Mouse (Mus musculus): ENCODE results near the gene Ahrr. TPM values are rescaled to one million over a fixed set of nuclear protein-coding genes. Genes with fewer than 3 reads are reported as not detected.

Ahrr gene
- 0.21 and 0.37 TPM in 2 replicates for polyA plus RNA-seq (2015; fragmentation: Nextera tagmentation; extraction: Ambion mirVana)

GRCm38 (mm10) chr13:74292167-74292566 is at the start of gene Ahrr:
Gene Ahrr, minus strand, starts transcription at chr13:74292331.
- ATAC-seq = peak; percentile 70
- no peak for TF ChIP-seq EP300 (IDR thresholded peaks at IDR 0.05)
- peak; percentile 70 for TF ChIP-seq CTCF (IDR thresholded peaks at IDR 0.05)
- WGBS = under 1% methylated on average over 27 of the region's 27 CpGs

GRCm38 (mm10) chr13:74341036-74341435 is 48.9 kb upstream of the Ahrr start:
- Histone ChIP-seq H3K27me3 (replicated peaks; ENCODE audit: insufficient read depth, low read length) (no peaks in the 10 kb centered on the region), H3K4me3 (ENCODE audit: low read depth, low read length) (no peak overlapping the region), H3K27ac (ENCODE audit: low read length) (no peak overlapping the region), H3K4me2 (replicated peaks; ENCODE audit: low read depth, low read length) (no peak overlapping the region), H3K9me3 (ENCODE audit: low read length) (no peaks in the 10 kb centered on the region), H3K4me1 (ENCODE audit: insufficient read depth, low read depth, low read length) (no peaks in the 10 kb centered on the region), H3K9ac (replicated peaks; ENCODE audit: low read depth) (no peak overlapping the region), H3K36me3 (ENCODE audit: insufficient read depth, low read length) (peaks cover 39% of the 10 kb centered on the region)
- DNase-seq (ENCODE audit: low spot score) (peak; percentile 75), ATAC-seq (peak; percentile 62)
- TF ChIP-seq CTCF (IDR thresholded peaks at IDR 0.05) (peak; percentile 80), EP300 (IDR thresholded peaks at IDR 0.05) (no peak)
- 49% methylated on average over 3 of the region's 3 CpGs for WGBS

More at GRCm38 (mm10) chr13:74292167-74292566, at the start of gene Ahrr:
- no peaks in the 10 kb centered on the region for H3K9me3 ChIP-seq (ENCODE audit: low read length)
- peak; percentile 61 for DNase-seq (ENCODE audit: low spot score)
- H3K4me2 ChIP-seq (replicated peaks; ENCODE audit: low read depth, low read length) = peak within 1 kb of the TSS; percentile 35
- no peaks in the 10 kb centered on the region for H3K27me3 ChIP-seq (replicated peaks; ENCODE audit: insufficient read depth, low read length)
- H3K9ac ChIP-seq (replicated peaks; ENCODE audit: low read depth) = no peak within 1 kb of the TSS
- no peak within 1 kb of the TSS for H3K4me3 ChIP-seq (ENCODE audit: low read depth, low read length)
- no peak within 1 kb of the TSS for H3K27ac ChIP-seq (ENCODE audit: low read length)
- H3K4me1 ChIP-seq (ENCODE audit: insufficient read depth, low read depth, low read length) = no peaks in the 10 kb centered on the region
- no peaks in the 10 kb centered on the region for H3K36me3 ChIP-seq (ENCODE audit: insufficient read depth, low read length)

GRCm38 (mm10) chr13:74329321-74329720 is 37.2 kb upstream of the Ahrr start:
- Histone ChIP-seq H3K9ac (replicated peaks; ENCODE audit: low read depth) (no peak overlapping the region), H3K4me3 (ENCODE audit: low read depth, low read length) (no peak overlapping the region), H3K9me3 (ENCODE audit: low read length) (no peaks in the 10 kb centered on the region), H3K27me3 (replicated peaks; ENCODE audit: insufficient read depth, low read length) (no peaks in the 10 kb centered on the region), H3K36me3 (ENCODE audit: insufficient read depth, low read length) (peaks cover 38% of the 10 kb centered on the region; the same call in 1 of the 2 replicates), H3K4me1 (ENCODE audit: insufficient read depth, low read depth, low read length) (no peaks in the 10 kb centered on the region), H3K27ac (ENCODE audit: low read length) (no peak overlapping the region), H3K4me2 (replicated peaks; ENCODE audit: low read depth, low read length) (no peak overlapping the region)
- ATAC-seq = no peak
- TF ChIP-seq CTCF (IDR thresholded peaks at IDR 0.05) = no peak
- TF ChIP-seq EP300 (IDR thresholded peaks at IDR 0.05) = no peak
- no peak for DNase-seq (ENCODE audit: low spot score)

- H3K4me3 ChIP-seq (ENCODE audit: low read depth, low read length) = peak within 1 kb of the TSS; percentile 81
- H3K27ac ChIP-seq (ENCODE audit: low read length) = peak within 1 kb of the TSS; percentile 91
- no peaks in the 10 kb centered on the region for H3K9me3 ChIP-seq (ENCODE audit: low read length)
- TF ChIP-seq EP300 (IDR thresholded peaks at IDR 0.05) (0 out of 2 replicates have a peak, but pooled peaks have one; percentile 12), CTCF (IDR thresholded peaks at IDR 0.05) (no peak)
- H3K4me2 ChIP-seq (replicated peaks; ENCODE audit: low read depth, low read length) = peak within 1 kb of the TSS; percentile 76
- H3K36me3 ChIP-seq (ENCODE audit: insufficient read depth, low read length) = peaks cover 17% of the 10 kb centered on the region; the same call in 1 of the 2 replicates
- peaks cover 4% of the 10 kb centered on the region; the same call in 1 of the 2 replicates for H3K4me1 ChIP-seq (ENCODE audit: insufficient read depth, low read depth, low read length)
- WGBS = under 1% methylated on average over 36 of the region's 36 CpGs
- H3K9ac ChIP-seq (replicated peaks; ENCODE audit: low read depth) = peak within 1 kb of the TSS; percentile 87
- no peaks in the 10 kb centered on the region for H3K27me3 ChIP-seq (replicated peaks; ENCODE audit: insufficient read depth, low read length)
- ATAC-seq (peak; percentile 99), DNase-seq (ENCODE audit: low spot score) (peak; percentile 99)
These were observed 25.2 kb upstream of the Ahrr start, which contains the start of gene Pdcd6 for GRCm38 (mm10) chr13:74317170-74317849. Gene Pdcd6, minus strand, starts transcription at chr13:74317580.

- H3K36me3 ChIP-seq (ENCODE audit: insufficient read depth, low read length) = peaks cover 12% of the 10 kb centered on the region; the same call in 1 of the 2 replicates
- H3K4me2 ChIP-seq (replicated peaks; ENCODE audit: low read depth, low read length) = peak overlapping the region; percentile 76
- peak overlapping the region; percentile 81 for H3K4me3 ChIP-seq (ENCODE audit: low read depth, low read length)
- no peaks in the 10 kb centered on the region for H3K9me3 ChIP-seq (ENCODE audit: low read length)
- H3K27ac ChIP-seq (ENCODE audit: low read length) = peak overlapping the region; percentile 91
- no peaks in the 10 kb centered on the region for H3K27me3 ChIP-seq (replicated peaks; ENCODE audit: insufficient read depth, low read length)
- ATAC-seq = no peak; the same call in 1 of the 2 replicates
- TF ChIP-seq EP300 (IDR thresholded peaks at IDR 0.05) = no peak
- no peak for TF ChIP-seq CTCF (IDR thresholded peaks at IDR 0.05)
- 4% methylated on average over 15 of the region's 15 CpGs for WGBS
- no peak for DNase-seq (ENCODE audit: low spot score)
- peak overlapping the region; percentile 87 for H3K9ac ChIP-seq (replicated peaks; ENCODE audit: low read depth)
- H3K4me1 ChIP-seq (ENCODE audit: insufficient read depth, low read depth, low read length) = peaks cover 4% of the 10 kb centered on the region; the same call in 1 of the 2 replicates
These were observed 24.6 kb upstream of the Ahrr start for GRCm38 (mm10) chr13:74316789-74317169.

- 19% methylated on average over 4 of the region's 4 CpGs for WGBS
- Histone ChIP-seq H3K4me1 (ENCODE audit: insufficient read depth, low read depth, low read length) (peaks cover 4% of the 10 kb centered on the region; the same call in 1 of the 2 replicates), H3K4me2 (replicated peaks; ENCODE audit: low read depth, low read length) (peak overlapping the region; percentile 76), H3K9ac (replicated peaks; ENCODE audit: low read depth) (peak overlapping the region; percentile 87), H3K36me3 (ENCODE audit: insufficient read depth, low read length) (peaks cover 8% of the 10 kb centered on the region; the same call in 1 of the 2 replicates), H3K9me3 (ENCODE audit: low read length) (no peaks in the 10 kb centered on the region), H3K4me3 (ENCODE audit: low read depth, low read length) (peak overlapping the region; percentile 81), H3K27ac (ENCODE audit: low read length) (peak overlapping the region; percentile 91), H3K27me3 (replicated peaks; ENCODE audit: insufficient read depth, low read length) (no peaks in the 10 kb centered on the region)
- 0 out of 2 replicates have a peak, but pooled peaks have one; percentile 16 for TF ChIP-seq EP300 (IDR thresholded peaks at IDR 0.05)
- TF ChIP-seq CTCF (IDR thresholded peaks at IDR 0.05) = no peak
- ATAC-seq (no peak), DNase-seq (ENCODE audit: low spot score) (peak; percentile 67)
These were observed 24.3 kb upstream of the Ahrr start for GRCm38 (mm10) chr13:74316386-74316785.

All from lung, postnatal 0 days (tissue).